Mouse (Mus musculus) intestine, embryonic 15.5 days (tissue): ENCODE data around the gene Gm28036. TPM values are rescaled to one million over a fixed set of nuclear protein-coding genes. Genes with fewer than 3 reads are reported as not detected.

Experiments
- ATAC-seq: fragments of 200-750 bp; cut with Nextera tagmentation; 2 replicates; pipeline ENCODE4 v1.8.0; 2017; ENCODE audit warnings: moderate TSS enrichment, moderate library complexity
- H3K27ac ChIP-seq: fragments of 300-500 bp; sonication (generic); 2 replicates; pipeline ENCODE4 v1.5.1; 2015; ENCODE audit warnings: mild to moderate bottlenecking, inconsistent platforms
- H3K27me3 ChIP-seq: fragments of 300-500 bp; sonication (generic); replicated peaks from 2 replicates; pipeline ENCODE4 v1.6.1; 2015; ENCODE audit warnings: inconsistent platforms
- H3K36me3 ChIP-seq: fragments of 300-500 bp; sonication (generic); 2 replicates; pipeline ENCODE4 v1.6.1; 2015; ENCODE audit warnings: inconsistent platforms
- H3K4me1 ChIP-seq: fragments of 300-500 bp; sonication (generic); replicated peaks from 2 replicates; pipeline ENCODE4 v1.6.1; 2015; ENCODE audit warnings: inconsistent platforms
- H3K4me2 ChIP-seq: fragments of 300-500 bp; sonication (generic); replicated peaks from 2 replicates; pipeline ENCODE4 v1.6.1; 2015; ENCODE audit warnings: mild to moderate bottlenecking, inconsistent platforms
- H3K4me3 ChIP-seq: fragments of 300-500 bp; sonication (generic); replicated peaks from 2 replicates; pipeline ENCODE4 v1.5.1; 2015; ENCODE audit warnings: inconsistent platforms
- H3K9ac ChIP-seq: fragments of 300-500 bp; sonication (generic); 2 replicates; pipeline ENCODE4 v1.6.1; 2015; ENCODE audit warnings: inconsistent platforms
- H3K9me3 ChIP-seq: fragments of 300-500 bp; sonication (generic); 2 replicates; pipeline ENCODE4 v1.6.1; 2016; ENCODE audit warnings: inconsistent platforms
- WGBS: fragments of 180-500 bp; shearing (Covaris S2); methylation state at CpG from one replicate; pipeline ENCODE4 v1.1.7; 2015; 5-methylcytosine and 5-hydroxymethylcytosine counted together
- polyA plus RNA-seq: library from polyadenylated mRNA; unstranded; fragments of >200 nt; fragmentation: Nextera tagmentation; extraction: Ambion mirVana; gene quantifications from 2 replicates; pipeline ENCODE4 v1.2.1, GENCODE M21; 2015

Gene Gm28036
- polyA plus RNA-seq, 1 experiment from 2014 or later = 15.7 TPM

DNA sequence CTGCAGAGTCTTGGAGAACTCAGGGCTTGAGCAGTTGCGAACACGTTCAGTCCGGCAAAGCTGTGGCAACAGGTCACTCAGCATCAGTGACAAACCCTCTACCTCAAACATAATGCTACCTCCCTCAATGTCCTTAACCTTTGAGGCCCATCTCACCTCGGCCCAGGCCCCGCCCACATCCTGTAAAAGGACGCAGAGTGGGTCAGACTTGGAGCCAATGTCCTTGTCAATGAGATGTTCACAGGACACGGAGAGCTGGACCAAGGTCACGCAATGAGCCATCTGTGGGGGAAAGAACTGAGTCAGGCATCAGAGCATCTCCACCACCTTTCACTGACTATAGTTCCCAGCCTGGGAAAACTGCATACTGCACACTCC, 47.7 kb downstream of the Gm28036 start:
- Histone ChIP-seq H3K9me3 (no peaks in the 10 kb centered on the region), H3K4me2 (no peak overlapping the region), H3K27me3 (no peaks in the 10 kb centered on the region), H3K4me3 (no peak overlapping the region), H3K9ac (no peak overlapping the region), H3K4me1 (peaks cover 8% of the 10 kb centered on the region; the same call in 1 of the 2 replicates), H3K27ac (no peak overlapping the region), H3K36me3 (peaks cover 34% of the 10 kb centered on the region)
- WGBS = 80% methylated on average over 8 of the region's 8 CpGs
- ATAC-seq = peak; percentile 13; the same call in 1 of the 2 replicates

GRCm38 (mm10) chr2:156078421-156079182, 48.3 kb downstream of the Gm28036 start:
- no peaks in the 10 kb centered on the region for H3K9me3 ChIP-seq
- no peaks in the 10 kb centered on the region for H3K27me3 ChIP-seq
- peaks cover 8% of the 10 kb centered on the region; the same call in 1 of the 2 replicates for H3K4me1 ChIP-seq
- H3K36me3 ChIP-seq = peaks cover 40% of the 10 kb centered on the region
- no peak overlapping the region for H3K27ac ChIP-seq
- H3K4me3 ChIP-seq = no peak overlapping the region
- 85% methylated on average over 16 of the region's 16 CpGs for WGBS
- no peak overlapping the region for H3K9ac ChIP-seq
- ATAC-seq = no peak
- no peak overlapping the region for H3K4me2 ChIP-seq

DNA sequence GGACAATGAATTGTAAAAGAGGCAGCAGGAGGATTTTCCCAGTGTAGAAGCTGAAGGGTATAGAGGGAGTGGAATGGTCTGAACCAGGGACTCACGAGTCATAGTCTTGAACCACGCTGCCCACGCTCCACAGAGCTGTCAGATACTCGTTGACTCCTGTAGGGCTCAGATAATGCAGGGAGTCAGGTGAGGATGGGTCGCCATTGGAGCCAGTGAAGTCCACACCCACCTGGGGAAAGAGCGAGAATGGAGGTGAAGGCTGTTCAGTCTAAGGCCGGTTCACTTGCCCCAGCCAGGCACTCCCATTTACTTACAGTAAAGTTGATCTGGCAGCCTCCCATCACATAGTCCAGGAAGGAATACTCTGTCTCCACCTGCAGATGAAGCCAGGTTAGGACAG, 49.4 kb downstream of the Gm28036 start:
- peaks cover 49% of the 10 kb centered on the region for H3K36me3 ChIP-seq
- ATAC-seq = no peak

GRCm38 (mm10) chr2:156073725-156074124, 53.2 kb downstream of the Gm28036 start:
- H3K9ac ChIP-seq = no peak overlapping the region
- no peaks in the 10 kb centered on the region for H3K9me3 ChIP-seq
- no peak for ATAC-seq
- H3K27ac ChIP-seq = no peak overlapping the region
- no peaks in the 10 kb centered on the region for H3K27me3 ChIP-seq
- H3K4me3 ChIP-seq = no peak overlapping the region
- H3K4me2 ChIP-seq = no peak overlapping the region
- H3K36me3 ChIP-seq = peaks cover 67% of the 10 kb centered on the region
- WGBS = 87% methylated on average over 15 of the region's 15 CpGs
- no peaks in the 10 kb centered on the region; the same call in 1 of the 2 replicates for H3K4me1 ChIP-seq

More for the DNA sequence above, 49.4 kb downstream of the Gm28036 start:
- no peak overlapping the region for H3K27ac ChIP-seq
- no peak overlapping the region for H3K9ac ChIP-seq
- H3K4me1 ChIP-seq = peaks cover 8% of the 10 kb centered on the region; the same call in 1 of the 2 replicates
- H3K4me2 ChIP-seq = no peak overlapping the region
- H3K27me3 ChIP-seq = no peaks in the 10 kb centered on the region
- 88% methylated on average over 7 of the region's 7 CpGs for WGBS
- H3K4me3 ChIP-seq = no peak overlapping the region
- no peaks in the 10 kb centered on the region for H3K9me3 ChIP-seq

DNA sequence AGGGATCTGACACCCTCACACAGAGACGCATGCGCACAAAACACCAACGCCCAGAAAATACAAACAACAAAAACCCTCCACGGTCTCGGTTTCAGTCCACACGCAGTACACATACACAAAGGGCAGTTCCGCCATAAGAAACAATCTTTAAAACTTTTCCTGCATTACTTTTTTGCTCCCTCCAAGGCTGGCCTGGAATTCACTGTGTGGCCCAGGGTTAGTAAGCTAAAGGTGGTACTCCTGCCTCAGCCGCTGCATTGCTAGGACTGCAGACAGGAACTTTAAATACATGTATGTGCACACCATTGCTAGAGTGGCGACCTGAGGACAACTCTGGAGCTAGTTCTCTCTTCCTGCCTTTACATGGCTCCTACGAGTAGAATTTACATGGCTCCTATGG, 55.7 kb downstream of the Gm28036 start:
- 96% methylated on average over 10 of the region's 10 CpGs for WGBS
- H3K4me3 ChIP-seq = no peak overlapping the region
- no peak overlapping the region for H3K4me2 ChIP-seq
- H3K36me3 ChIP-seq = peaks cover 42% of the 10 kb centered on the region
- ATAC-seq = no peak
- no peaks in the 10 kb centered on the region for H3K27me3 ChIP-seq
- no peak overlapping the region for H3K27ac ChIP-seq
- no peaks in the 10 kb centered on the region for H3K9me3 ChIP-seq
- no peak overlapping the region for H3K9ac ChIP-seq
- peaks cover 4% of the 10 kb centered on the region for H3K4me1 ChIP-seq

DNA sequence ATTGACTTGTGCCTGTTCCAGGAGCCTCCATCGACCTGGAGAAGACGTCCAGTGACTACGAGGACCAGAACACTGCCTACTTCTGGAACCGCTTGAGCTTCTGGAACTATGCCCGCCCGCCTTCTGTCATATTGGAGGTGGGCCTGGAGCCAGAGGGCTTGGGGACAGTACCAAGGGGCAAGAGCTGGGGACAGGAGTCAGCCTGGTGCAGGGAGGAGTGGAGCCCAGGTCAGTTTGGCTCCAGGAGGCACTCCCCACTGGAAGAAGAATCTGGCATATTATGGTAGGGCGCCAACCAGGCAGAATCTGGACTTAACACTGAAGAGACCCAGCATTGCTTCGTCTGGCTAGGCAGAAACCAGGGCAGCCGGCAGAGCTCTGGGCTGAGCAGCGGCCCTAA, 59.0 kb downstream of the Gm28036 start:
- peaks cover 22% of the 10 kb centered on the region for H3K36me3 ChIP-seq
- no peaks in the 10 kb centered on the region for H3K9me3 ChIP-seq
- H3K27ac ChIP-seq = no peak overlapping the region
- H3K4me1 ChIP-seq = peaks cover 10% of the 10 kb centered on the region
- no peak overlapping the region for H3K4me2 ChIP-seq
- H3K27me3 ChIP-seq = no peaks in the 10 kb centered on the region
- H3K4me3 ChIP-seq = no peak overlapping the region
- 90% methylated on average over 10 of the region's 10 CpGs for WGBS
- no peak overlapping the region for H3K9ac ChIP-seq
- no peak for ATAC-seq

DNA sequence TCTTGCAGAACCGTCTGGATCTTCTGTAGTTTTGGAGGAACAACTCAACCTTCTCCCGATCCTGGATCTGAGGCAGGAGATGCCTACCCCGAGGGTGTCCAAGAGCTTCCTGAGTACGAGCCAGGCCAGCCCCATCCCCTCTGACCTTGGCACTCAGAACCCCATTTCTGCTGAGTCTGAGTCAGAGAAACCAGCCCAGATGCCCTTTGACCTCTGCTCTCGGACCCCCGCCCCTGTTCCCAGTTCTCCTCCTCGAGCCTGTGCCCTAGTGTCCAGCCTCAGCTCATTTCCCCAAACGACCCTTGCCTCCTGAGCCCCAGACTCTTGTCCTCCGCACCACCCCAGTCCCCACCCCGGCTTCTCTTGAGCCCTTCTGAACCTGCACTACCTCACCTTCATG, 60.8 kb downstream of the Gm28036 start:
- Histone ChIP-seq H3K9ac (peak overlapping the region; percentile 74), H3K9me3 (no peaks in the 10 kb centered on the region), H3K4me1 (peaks cover 10% of the 10 kb centered on the region), H3K27ac (no peak overlapping the region), H3K4me3 (peak overlapping the region; percentile 72), H3K27me3 (no peaks in the 10 kb centered on the region), H3K36me3 (peaks cover 14% of the 10 kb centered on the region), H3K4me2 (peak overlapping the region; percentile 96)
- no peak; the same call in 1 of the 2 replicates for ATAC-seq
- 30% methylated on average over 10 of the region's 10 CpGs for WGBS

DNA sequence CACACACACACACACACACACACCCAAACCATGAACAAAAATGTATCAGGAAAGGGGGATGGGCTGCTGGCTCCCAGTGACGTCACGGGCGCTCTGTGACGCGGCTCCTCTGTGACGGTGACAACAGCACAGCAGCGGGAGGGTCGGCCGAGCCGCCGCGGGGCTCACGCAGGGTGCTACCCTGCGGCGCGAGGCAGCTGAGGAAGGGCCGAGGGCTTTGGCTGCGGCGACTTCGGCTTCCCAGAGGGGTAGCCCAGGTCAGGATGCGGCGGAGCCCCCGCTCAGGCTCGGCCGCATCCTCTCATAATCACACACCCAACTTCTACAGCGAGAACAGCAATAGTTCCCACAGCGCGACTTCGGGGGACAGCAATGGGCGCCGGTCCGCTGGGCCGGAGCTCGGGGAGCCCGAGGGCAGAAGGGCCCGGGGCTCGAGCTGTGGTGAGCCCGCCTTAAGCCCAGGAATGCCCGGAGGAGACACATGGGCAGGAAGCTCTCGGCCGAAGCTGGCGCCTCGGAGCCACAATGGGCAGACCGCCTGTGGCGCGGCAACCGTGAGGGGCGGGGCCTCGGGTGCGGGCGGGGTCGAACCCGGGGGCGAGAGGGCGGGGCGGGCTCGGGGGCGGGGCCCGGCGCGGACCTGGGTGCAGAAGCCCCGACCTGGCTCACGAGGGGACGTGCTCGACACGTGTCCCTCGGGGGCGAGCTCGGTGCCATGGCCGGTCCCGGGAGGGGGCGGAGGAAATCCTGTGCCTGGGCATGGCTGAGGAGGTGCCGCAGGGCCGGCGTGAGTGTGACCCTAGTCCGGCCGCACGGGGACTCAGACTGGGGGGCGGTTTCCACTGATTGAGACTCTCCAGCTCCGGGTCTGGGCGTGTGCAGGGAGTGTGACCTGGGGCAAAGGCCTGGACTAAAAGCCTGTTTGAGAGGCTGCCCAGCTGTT, 61.5 kb downstream of the Gm28036 start, which contains the start of gene Spag4:
Gene Spag4, plus strand, starts transcription at position 77 of the 943 bp plus-strand sequence.
- peak within 1 kb of the TSS; percentile 78 for H3K27ac ChIP-seq
- under 1% methylated on average over 73 of the region's 81 CpGs for WGBS
- ATAC-seq = peak; percentile 92

GRCm38 (mm10) chr2:156052816-156053215, 74.1 kb downstream of the Gm28036 start, which contains the start of gene Fer1l4:
Fer1l4 (minus strand) TSS chr2:156052947.
- Histone ChIP-seq H3K4me1 (no peaks in the 10 kb centered on the region), H3K4me3 (no peak within 1 kb of the TSS), H3K4me2 (no peak within 1 kb of the TSS), H3K9ac (no peak within 1 kb of the TSS), H3K27me3 (no peaks in the 10 kb centered on the region), H3K36me3 (no peaks in the 10 kb centered on the region), H3K27ac (no peak within 1 kb of the TSS), H3K9me3 (no peaks in the 10 kb centered on the region)
- no peak for ATAC-seq
- 68% methylated on average over 9 of the region's 9 CpGs for WGBS

More for the DNA sequence above, 61.5 kb downstream of the Gm28036 start, which contains the start of gene Spag4:
- Histone ChIP-seq H3K4me2 (peak within 1 kb of the TSS; percentile 96), H3K4me3 (peak within 1 kb of the TSS; percentile 72), H3K27me3 (no peaks in the 10 kb centered on the region), H3K9me3 (no peaks in the 10 kb centered on the region), H3K36me3 (peaks cover 9% of the 10 kb centered on the region), H3K4me1 (peaks cover 10% of the 10 kb centered on the region), H3K9ac (peak within 1 kb of the TSS; percentile 74)

GRCm38 (mm10) chr2:156047929-156048328, 79.0 kb downstream of the Gm28036 start:
- Histone ChIP-seq H3K27ac (no peak overlapping the region), H3K4me3 (peak overlapping the region; percentile 10; the same call in 1 of the 2 replicates), H3K27me3 (0 out of 2 replicates have a peak, but pooled peaks cover 4% of the 10 kb centered on the region), H3K9me3 (no peaks in the 10 kb centered on the region), H3K9ac (no peak overlapping the region), H3K4me2 (peak overlapping the region; percentile 50), H3K4me1 (no peaks in the 10 kb centered on the region), H3K36me3 (no peaks in the 10 kb centered on the region)
- WGBS = 7% methylated on average over 19 of the region's 19 CpGs
- peak; percentile 61 for ATAC-seq

DNA sequence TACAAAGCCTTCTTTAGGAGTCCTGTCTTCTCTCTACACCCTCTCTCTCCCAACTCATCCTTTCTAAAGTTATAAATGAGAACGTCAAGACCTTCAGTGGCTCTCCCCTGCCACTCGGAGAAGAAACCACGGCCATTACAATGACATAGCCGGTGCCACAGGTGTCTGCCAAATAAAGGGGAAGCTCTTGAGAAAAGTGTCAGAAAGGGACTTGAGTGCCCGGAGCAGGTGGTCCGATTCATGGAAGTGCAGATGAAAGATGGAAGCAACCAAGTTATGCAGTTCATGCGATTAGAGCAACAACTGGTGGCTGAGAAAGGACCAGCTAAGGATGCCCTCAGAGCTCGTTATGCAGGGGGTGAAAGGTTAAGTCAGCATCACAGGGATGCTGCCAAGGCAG, 84.0 kb downstream of the Gm28036 start:
- WGBS = 85% methylated on average over 8 of the region's 8 CpGs
- H3K9me3 ChIP-seq = no peaks in the 10 kb centered on the region
- ATAC-seq = no peak
- no peak overlapping the region for H3K27ac ChIP-seq
- no peak overlapping the region for H3K4me3 ChIP-seq
- no peak overlapping the region for H3K9ac ChIP-seq
- H3K4me2 ChIP-seq = no peak overlapping the region
- H3K36me3 ChIP-seq = no peaks in the 10 kb centered on the region
- 0 out of 2 replicates have a peak, but pooled peaks cover 4% of the 10 kb centered on the region for H3K27me3 ChIP-seq
- no peaks in the 10 kb centered on the region for H3K4me1 ChIP-seq

- H3K36me3 ChIP-seq = no peaks in the 10 kb centered on the region
- no peak for ATAC-seq
- no peak overlapping the region for H3K4me2 ChIP-seq
- 74% methylated on average over 3 of the region's 3 CpGs for WGBS
- no peak overlapping the region for H3K27ac ChIP-seq
- no peak overlapping the region for H3K4me3 ChIP-seq
- H3K9me3 ChIP-seq = no peaks in the 10 kb centered on the region
- H3K27me3 ChIP-seq = no peaks in the 10 kb centered on the region
- H3K4me1 ChIP-seq = no peaks in the 10 kb centered on the region
- no peak overlapping the region for H3K9ac ChIP-seq
Observed at GRCm38 (mm10) chr2:156039390-156039789, 87.5 kb downstream of the Gm28036 start.
